Mouse (Mus musculus): ENCODE data around the gene Lmod2. TPM values are rescaled to one million over a fixed set of nuclear protein-coding genes. Genes with fewer than 3 reads are reported as not detected.
A peak's percentile ranks its signal among the peaks of the same experiment; 100 is the strongest.

Lmod2 gene
- polyA plus RNA-seq, 1 experiment from 2014 or later = 56.9 TPM

GRCm38 (mm10) chr6:24568963-24569362 is 28.6 kb upstream of the Lmod2 start:
- WGBS = 69% methylated on average over 5 of the region's 5 CpGs
- no peak for ATAC-seq (ENCODE audit: insufficient number of reproducible peaks, insufficient read depth, low FRiP score, low read depth)
- H3K4me3 ChIP-seq (ENCODE audit: control insufficient read depth in 1 of 2, insufficient read depth in 1 of 2, low read depth in 1 of 2, low read length in 2 of 2) = no peak overlapping the region

GRCm38 (mm10) chr6:24569711-24570110 is 27.9 kb upstream of the Lmod2 start:
- Histone ChIP-seq H3K4me1 (ENCODE audit: control insufficient read depth in 2 of 2, insufficient read depth in 2 of 2, low read length in 2 of 2) (peaks cover 2 to 6% of the 10 kb centered on the region in 2 experiments; a peak in 2 of 4 replicates), H3K36me3 (ENCODE audit: control insufficient read depth, insufficient read depth, low read length) (no peaks in the 10 kb centered on the region), H3K4me2 (ENCODE audit: low read length) (no peak overlapping the region), H3K4me3 (ENCODE audit: control insufficient read depth in 1 of 2, insufficient read depth in 1 of 2, low read depth in 1 of 2, low read length in 2 of 2) (no peak overlapping the region), H3K9ac (ENCODE audit: low read length) (no peak overlapping the region), H3K27ac (replicated peaks in 1 of 2; ENCODE audit: control insufficient read depth in 1 of 2, insufficient read depth in 1 of 2, low read depth in 2 of 2, low read length in 2 of 2) (peak overlapping the region in 1 of 2 experiments; percentile 38; a peak in 1 of 4 replicates), H3K27me3 (ENCODE audit: control insufficient read depth, insufficient read depth, low read length) (no peaks in the 10 kb centered on the region), H3K9me3 (ENCODE audit: control insufficient read depth, low read length) (peaks cover 6% of the 10 kb centered on the region; the same call in 1 of the 2 replicates)
- no peak for ATAC-seq (ENCODE audit: insufficient number of reproducible peaks, insufficient read depth, low FRiP score, low read depth)
- 65% methylated on average over 1 of the region's 1 CpGs for WGBS

More at GRCm38 (mm10) chr6:24568963-24569362, 28.6 kb upstream of the Lmod2 start:
- Histone ChIP-seq H3K27me3 (ENCODE audit: control insufficient read depth, insufficient read depth, low read length) (no peaks in the 10 kb centered on the region), H3K27ac (replicated peaks in 1 of 2; ENCODE audit: control insufficient read depth in 1 of 2, insufficient read depth in 1 of 2, low read depth in 2 of 2, low read length in 2 of 2) (no peak overlapping the region), H3K9me3 (ENCODE audit: control insufficient read depth, low read length) (peaks cover 3% of the 10 kb centered on the region; the same call in 1 of the 2 replicates), H3K9ac (ENCODE audit: low read length) (no peak overlapping the region), H3K4me1 (ENCODE audit: control insufficient read depth in 2 of 2, insufficient read depth in 2 of 2, low read length in 2 of 2) (peaks cover 2 to 6% of the 10 kb centered on the region in 2 experiments; a peak in 2 of 4 replicates), H3K4me2 (ENCODE audit: low read length) (no peak overlapping the region), H3K36me3 (ENCODE audit: control insufficient read depth, insufficient read depth, low read length) (no peaks in the 10 kb centered on the region)

- H3K27ac ChIP-seq (replicated peaks in 1 of 2; ENCODE audit: control insufficient read depth in 1 of 2, insufficient read depth in 1 of 2, low read depth in 2 of 2, low read length in 2 of 2) = no peak overlapping the region
Observed at GRCm38 (mm10) chr6:24570278-24570677, 27.3 kb upstream of the Lmod2 start.

GRCm38 (mm10) chr6:24571126-24571525 is 26.4 kb upstream of the Lmod2 start:
- peak overlapping the region in 1 of 2 experiments; percentile 25; a peak in 3 of 4 replicates for H3K27ac ChIP-seq (replicated peaks in 1 of 2; ENCODE audit: control insufficient read depth in 1 of 2, insufficient read depth in 1 of 2, low read depth in 2 of 2, low read length in 2 of 2)
- 0 out of 2 replicates have a peak, but pooled peaks have one; percentile 50 for ATAC-seq (ENCODE audit: insufficient number of reproducible peaks, insufficient read depth, low FRiP score, low read depth)
- no peak overlapping the region for H3K9ac ChIP-seq (ENCODE audit: low read length)
- H3K27me3 ChIP-seq (ENCODE audit: control insufficient read depth, insufficient read depth, low read length) = no peaks in the 10 kb centered on the region
- peaks cover 2 to 6% of the 10 kb centered on the region in 2 experiments; a peak in 2 of 4 replicates for H3K4me1 ChIP-seq (ENCODE audit: control insufficient read depth in 2 of 2, insufficient read depth in 2 of 2, low read length in 2 of 2)
- H3K9me3 ChIP-seq (ENCODE audit: control insufficient read depth, low read length) = peaks cover 6% of the 10 kb centered on the region; the same call in 1 of the 2 replicates
- no peak overlapping the region for H3K4me2 ChIP-seq (ENCODE audit: low read length)
- WGBS = 57% methylated on average over 6 of the region's 6 CpGs
- H3K4me3 ChIP-seq (ENCODE audit: control insufficient read depth in 1 of 2, insufficient read depth in 1 of 2, low read depth in 1 of 2, low read length in 2 of 2) = no peak overlapping the region
- H3K36me3 ChIP-seq (ENCODE audit: control insufficient read depth, insufficient read depth, low read length) = no peaks in the 10 kb centered on the region

More at GRCm38 (mm10) chr6:24570278-24570677, 27.3 kb upstream of the Lmod2 start:
- ATAC-seq (ENCODE audit: insufficient number of reproducible peaks, insufficient read depth, low FRiP score, low read depth) = no peak
- WGBS = 75% methylated on average over 11 of the region's 11 CpGs
- Histone ChIP-seq H3K9ac (ENCODE audit: low read length) (no peak overlapping the region), H3K36me3 (ENCODE audit: control insufficient read depth, insufficient read depth, low read length) (no peaks in the 10 kb centered on the region), H3K4me1 (ENCODE audit: control insufficient read depth in 2 of 2, insufficient read depth in 2 of 2, low read length in 2 of 2) (peaks cover 2 to 6% of the 10 kb centered on the region in 2 experiments; a peak in 2 of 4 replicates), H3K27me3 (ENCODE audit: control insufficient read depth, insufficient read depth, low read length) (no peaks in the 10 kb centered on the region), H3K4me2 (ENCODE audit: low read length) (no peak overlapping the region), H3K9me3 (ENCODE audit: control insufficient read depth, low read length) (peaks cover 6% of the 10 kb centered on the region; the same call in 1 of the 2 replicates), H3K4me3 (ENCODE audit: control insufficient read depth in 1 of 2, insufficient read depth in 1 of 2, low read depth in 1 of 2, low read length in 2 of 2) (no peak overlapping the region)

- no peak overlapping the region for H3K27ac ChIP-seq (replicated peaks in 1 of 2; ENCODE audit: control insufficient read depth in 1 of 2, insufficient read depth in 1 of 2, low read depth in 2 of 2, low read length in 2 of 2)
- WGBS = 87% methylated on average over 14 of the region's 14 CpGs
- ATAC-seq (ENCODE audit: insufficient number of reproducible peaks, insufficient read depth, low FRiP score, low read depth) = no peak
- no peaks in the 10 kb centered on the region for H3K36me3 ChIP-seq (ENCODE audit: control insufficient read depth, insufficient read depth, low read length)
- H3K4me1 ChIP-seq (ENCODE audit: control insufficient read depth in 2 of 2, insufficient read depth in 2 of 2, low read length in 2 of 2) = peaks cover 2 to 6% of the 10 kb centered on the region in 2 experiments; a peak in 2 of 4 replicates
- peaks cover 6% of the 10 kb centered on the region; the same call in 1 of the 2 replicates for H3K9me3 ChIP-seq (ENCODE audit: control insufficient read depth, low read length)
- no peaks in the 10 kb centered on the region for H3K27me3 ChIP-seq (ENCODE audit: control insufficient read depth, insufficient read depth, low read length)
- H3K4me2 ChIP-seq (ENCODE audit: low read length) = no peak overlapping the region
- no peak overlapping the region for H3K4me3 ChIP-seq (ENCODE audit: control insufficient read depth in 1 of 2, insufficient read depth in 1 of 2, low read depth in 1 of 2, low read length in 2 of 2)
- H3K9ac ChIP-seq (ENCODE audit: low read length) = no peak overlapping the region
Observed at GRCm38 (mm10) chr6:24572431-24572830, 25.1 kb upstream of the Lmod2 start.

- ATAC-seq (ENCODE audit: insufficient number of reproducible peaks, insufficient read depth, low FRiP score, low read depth) = no peak
Observed at GRCm38 (mm10) chr6:24573319-24573718, 24.2 kb upstream of the Lmod2 start.

GRCm38 (mm10) chr6:24583456-24583855 is 14.1 kb upstream of the Lmod2 start:
- 76% methylated on average over 3 of the region's 3 CpGs for WGBS
- Histone ChIP-seq H3K4me3 (ENCODE audit: control insufficient read depth in 1 of 2, insufficient read depth in 1 of 2, low read depth in 1 of 2, low read length in 2 of 2) (no peak overlapping the region), H3K4me2 (ENCODE audit: low read length) (no peak overlapping the region), H3K36me3 (ENCODE audit: control insufficient read depth, insufficient read depth, low read length) (no peaks in the 10 kb centered on the region), H3K9ac (ENCODE audit: low read length) (no peak overlapping the region), H3K9me3 (ENCODE audit: control insufficient read depth, low read length) (no peaks in the 10 kb centered on the region), H3K4me1 (ENCODE audit: control insufficient read depth in 2 of 2, insufficient read depth in 2 of 2, low read length in 2 of 2) (peaks cover 11 to 32% of the 10 kb centered on the region in 2 experiments), H3K27me3 (ENCODE audit: control insufficient read depth, insufficient read depth, low read length) (no peaks in the 10 kb centered on the region), H3K27ac (replicated peaks in 1 of 2; ENCODE audit: control insufficient read depth in 1 of 2, insufficient read depth in 1 of 2, low read depth in 2 of 2, low read length in 2 of 2) (no peak overlapping the region)
- no peak for ATAC-seq (ENCODE audit: insufficient number of reproducible peaks, insufficient read depth, low FRiP score, low read depth)

More at GRCm38 (mm10) chr6:24573319-24573718, 24.2 kb upstream of the Lmod2 start:
- Histone ChIP-seq H3K9ac (ENCODE audit: low read length) (no peak overlapping the region), H3K27ac (replicated peaks in 1 of 2; ENCODE audit: control insufficient read depth in 1 of 2, insufficient read depth in 1 of 2, low read depth in 2 of 2, low read length in 2 of 2) (no peak overlapping the region), H3K4me1 (ENCODE audit: control insufficient read depth in 2 of 2, insufficient read depth in 2 of 2, low read length in 2 of 2) (peaks cover 2 to 6% of the 10 kb centered on the region in 2 experiments; a peak in 2 of 4 replicates), H3K4me3 (ENCODE audit: control insufficient read depth in 1 of 2, insufficient read depth in 1 of 2, low read depth in 1 of 2, low read length in 2 of 2) (no peak overlapping the region), H3K36me3 (ENCODE audit: control insufficient read depth, insufficient read depth, low read length) (no peaks in the 10 kb centered on the region), H3K9me3 (ENCODE audit: control insufficient read depth, low read length) (peaks cover 6% of the 10 kb centered on the region; the same call in 1 of the 2 replicates), H3K4me2 (ENCODE audit: low read length) (no peak overlapping the region), H3K27me3 (ENCODE audit: control insufficient read depth, insufficient read depth, low read length) (no peaks in the 10 kb centered on the region)
